Mouse (Mus musculus) forebrain, postnatal 0 days (tissue): ENCODE measurements at regions not wholly inside any gene's neighbourhood (a gene's known extent, or its start where the extent isn't known, plus 50 kb on each side); places are given as distances from the start of the nearest gene placed in this dataset.

Experiments
- ATAC-seq: fragments of 200-750 bp; cut with Nextera tagmentation; 2 replicates; pipeline ENCODE4 v1.8.0; 2017; ENCODE audit warnings: mild to moderate bottlenecking, moderate library complexity
- DNase-seq: peaks from one replicate; pipeline ENCODE4 v3.0.0-alpha.2; 2015
- H3K27ac ChIP-seq: fragments of 300-500 bp; sonication (generic); 2 replicates; pipeline ENCODE4 v1.5.1; 2014; ENCODE audit warnings: low read depth, mild to moderate bottlenecking, antibody characterized with exemption, low read length, moderate library complexity, mixed read lengths
- H3K27me3 ChIP-seq: fragments of 300-500 bp; sonication (generic); 2 replicates; pipeline ENCODE4 v1.6.1; 2014; ENCODE audit warnings: mild to moderate bottlenecking, low read length, mixed read lengths; ENCODE audit not compliant: insufficient read depth
- H3K36me3 ChIP-seq: fragments of 300-500 bp; sonication (generic); 2 replicates; pipeline ENCODE4 v1.6.1; 2014; ENCODE audit warnings: mild to moderate bottlenecking, moderate library complexity; ENCODE audit not compliant: insufficient read depth
- H3K4me1 ChIP-seq: fragments of 300-500 bp; sonication (generic); 2 replicates; pipeline ENCODE4 v1.6.1; 2014; ENCODE audit warnings: antibody characterized with exemption; ENCODE audit not compliant: insufficient read depth
- H3K4me2 ChIP-seq: fragments of 300-500 bp; sonication (generic); 2 replicates; pipeline ENCODE4 v1.6.1; 2014; ENCODE audit warnings: low read depth, mild to moderate bottlenecking, moderate library complexity
- H3K4me3 ChIP-seq: fragments of 300-500 bp; sonication (generic); 2 replicates; pipeline ENCODE4 v1.5.1; 2014; ENCODE audit warnings: low read depth, low read length, mixed read lengths
- H3K9ac ChIP-seq: fragments of 300-500 bp; sonication (generic); 2 replicates; pipeline ENCODE4 v1.6.1; 2014; ENCODE audit warnings: mild to moderate bottlenecking
- H3K9me3 ChIP-seq: fragments of 300-500 bp; sonication (generic); 2 replicates; pipeline ENCODE4 v1.6.1; 2016; ENCODE audit warnings: low read length
- CTCF ChIP-seq: sonication (generic); IDR thresholded peaks from 2 replicates; pipeline ENCODE4 v1.5.1; 2016; ENCODE audit warnings: antibody characterized with exemption, control low read depth, low read depth
- WGBS: fragments of 180-500 bp; shearing (Covaris S2); extraction: QIAGEN DNeasy Blood & Tissue Kit; methylation state at CpG from one replicate; pipeline ENCODE4 v1.1.7; 2014; 5-methylcytosine and 5-hydroxymethylcytosine counted together

- Histone ChIP-seq H3K4me1 (peaks cover 18% of the 10 kb centered on the region; the same call in 1 of the 2 replicates), H3K27me3 (no peaks in the 10 kb centered on the region), H3K9me3 (no peaks in the 10 kb centered on the region), H3K36me3 (no peaks in the 10 kb centered on the region), H3K27ac (peak overlapping the region; percentile 40; the same call in 1 of the 2 replicates), H3K9ac (no peak overlapping the region), H3K4me3 (no peak overlapping the region), H3K4me2 (no peak overlapping the region)
- no peak for TF ChIP-seq CTCF
- 91% methylated on average over 10 of the region's 10 CpGs for WGBS
- DNase-seq (no peak), ATAC-seq (0 out of 2 replicates have a peak, but pooled peaks have one; percentile 6)
Observed at GRCm38 (mm10) chr1:156996084-156996880, 56.9 kb upstream of the Ralgps2 start.

- peaks cover 16% of the 10 kb centered on the region; the same call in 1 of the 2 replicates for H3K4me1 ChIP-seq
- H3K27ac ChIP-seq, result no peak overlapping the region
Observed at GRCm38 (mm10) chr1:156995180-156995951, 55.9 kb upstream of the Ralgps2 start.

GRCm38 (mm10) chr1:156994644-156995016 is 55.2 kb upstream of the Ralgps2 start:
- Histone ChIP-seq H3K27me3 (no peaks in the 10 kb centered on the region), H3K4me1 (peaks cover 22% of the 10 kb centered on the region; the same call in 1 of the 2 replicates), H3K4me2 (no peak overlapping the region), H3K27ac (no peak overlapping the region), H3K9me3 (no peaks in the 10 kb centered on the region), H3K36me3 (no peaks in the 10 kb centered on the region), H3K9ac (no peak overlapping the region), H3K4me3 (no peak overlapping the region)
- 91% methylated on average over 2 of the region's 2 CpGs for WGBS
- no peak for TF ChIP-seq CTCF
- DNase-seq, result no peak
- ATAC-seq, result no peak

More at GRCm38 (mm10) chr1:156995180-156995951, 55.9 kb upstream of the Ralgps2 start:
- Histone ChIP-seq H3K36me3 (no peaks in the 10 kb centered on the region), H3K27me3 (no peaks in the 10 kb centered on the region), H3K4me2 (no peak overlapping the region), H3K4me3 (no peak overlapping the region), H3K9ac (no peak overlapping the region), H3K9me3 (no peaks in the 10 kb centered on the region)
- ATAC-seq, result no peak
- DNase-seq, result no peak
- 95% methylated on average over 7 of the region's 7 CpGs for WGBS
- no peak for TF ChIP-seq CTCF

- peaks cover 24% of the 10 kb centered on the region; the same call in 1 of the 2 replicates for H3K4me1 ChIP-seq
- DNase-seq (no peak), ATAC-seq (no peak)
- no peaks in the 10 kb centered on the region for H3K36me3 ChIP-seq
- H3K4me3 ChIP-seq, result no peak overlapping the region
- no peak overlapping the region for H3K27ac ChIP-seq
- H3K27me3 ChIP-seq, result no peaks in the 10 kb centered on the region
- WGBS, result 76% methylated on average over 15 of the region's 15 CpGs
- no peaks in the 10 kb centered on the region for H3K9me3 ChIP-seq
- no peak overlapping the region for H3K9ac ChIP-seq
- no peak overlapping the region for H3K4me2 ChIP-seq
- no peak for TF ChIP-seq CTCF
Observed at GRCm38 (mm10) chr1:156994005-156994643, 54.7 kb upstream of the Ralgps2 start.

- ATAC-seq (no peak), DNase-seq (no peak)
- Histone ChIP-seq H3K4me2 (no peak overlapping the region), H3K9ac (no peak overlapping the region), H3K9me3 (no peaks in the 10 kb centered on the region), H3K4me3 (no peak overlapping the region), H3K27ac (no peak overlapping the region), H3K4me1 (peaks cover 24% of the 10 kb centered on the region; the same call in 1 of the 2 replicates), H3K36me3 (no peaks in the 10 kb centered on the region), H3K27me3 (no peaks in the 10 kb centered on the region)
- no peak for TF ChIP-seq CTCF
- 79% methylated on average over 3 of the region's 3 CpGs for WGBS
Observed at GRCm38 (mm10) chr1:156993105-156993504, 53.7 kb upstream of the Ralgps2 start.

- Histone ChIP-seq H3K4me3 (no peak overlapping the region), H3K36me3 (no peaks in the 10 kb centered on the region), H3K9me3 (no peaks in the 10 kb centered on the region), H3K4me1 (peaks cover 19% of the 10 kb centered on the region; the same call in 1 of the 2 replicates), H3K27me3 (no peaks in the 10 kb centered on the region), H3K4me2 (no peak overlapping the region), H3K27ac (peak overlapping the region; percentile 15; the same call in 1 of the 2 replicates), H3K9ac (no peak overlapping the region)
- no peak for TF ChIP-seq CTCF
- ATAC-seq (no peak), DNase-seq (peak; percentile 33)
- 20% methylated on average over 2 of the region's 2 CpGs for WGBS
Observed at GRCm38 (mm10) chr1:156992536-156992935, 53.1 kb upstream of the Ralgps2 start.
